Mouse (Mus musculus) left cerebral cortex, adult 8-10 months (tissue): ENCODE results near the gene Mcm5. TPM values are rescaled to one million over a fixed set of nuclear protein-coding genes. Genes with fewer than 3 reads are reported as not detected.
A peak's percentile ranks its signal among the peaks of the same experiment; 100 is the strongest.

ENCODE experiments used
- DNase-seq, 2 experiments: peaks; one replicate each; pipeline ENCODE4 v3.0.0; 2022; ENCODE audit warnings: low spot score in 2 of 2
- total RNA-seq, 4 experiments: library from RNA; stranded (reverse); gene quantifications; 2 replicates each; pipeline ENCODE4 v1.2.4; 2022

Gene Mcm5
- total RNA-seq, result 10 to 100 TPM in 1 of 4 experiments, 1 to 10 TPM in 3; 8.3 to 10.2 (median 8.9) TPM

DNA sequence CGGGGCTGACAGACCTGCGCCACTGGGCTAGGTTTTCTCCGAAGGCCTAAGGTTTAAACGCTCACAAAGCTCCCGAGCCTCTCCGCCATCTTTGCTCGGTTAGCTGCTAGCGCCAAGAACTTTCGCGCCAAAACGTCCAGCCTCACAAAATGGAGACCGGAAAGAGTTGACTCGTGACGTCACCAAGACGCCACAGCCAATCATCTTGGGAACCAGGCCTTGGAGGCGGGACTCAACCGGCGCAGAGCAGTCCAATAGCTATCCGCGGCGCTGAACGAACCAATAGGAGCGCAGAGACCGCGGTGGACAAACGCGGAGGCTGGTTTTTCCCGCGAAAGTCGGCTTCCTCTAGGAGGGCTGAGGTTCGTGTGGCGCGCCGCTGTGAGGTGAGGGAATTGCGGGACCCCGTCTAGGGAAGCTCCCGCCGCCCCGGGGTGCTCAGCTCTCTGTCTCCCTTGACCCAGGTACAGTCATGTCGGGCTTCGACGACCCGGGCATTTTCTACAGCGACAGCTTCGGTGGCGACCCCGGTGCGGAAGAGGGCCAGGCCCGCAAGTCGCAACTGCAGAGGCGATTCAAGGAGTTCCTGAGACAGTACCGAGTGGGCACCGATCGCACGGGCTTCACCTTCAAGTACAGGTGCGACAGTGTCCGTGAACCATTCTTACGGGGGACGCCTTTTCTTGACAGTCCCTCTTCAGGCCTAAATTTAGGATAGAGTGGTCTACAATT lies at the start of gene Mcm5:
Gene Mcm5, plus strand, starts transcription at position 334 of the 732 bp plus-strand sequence.
- peak; percentile 99 for DNase-seq

DNA sequence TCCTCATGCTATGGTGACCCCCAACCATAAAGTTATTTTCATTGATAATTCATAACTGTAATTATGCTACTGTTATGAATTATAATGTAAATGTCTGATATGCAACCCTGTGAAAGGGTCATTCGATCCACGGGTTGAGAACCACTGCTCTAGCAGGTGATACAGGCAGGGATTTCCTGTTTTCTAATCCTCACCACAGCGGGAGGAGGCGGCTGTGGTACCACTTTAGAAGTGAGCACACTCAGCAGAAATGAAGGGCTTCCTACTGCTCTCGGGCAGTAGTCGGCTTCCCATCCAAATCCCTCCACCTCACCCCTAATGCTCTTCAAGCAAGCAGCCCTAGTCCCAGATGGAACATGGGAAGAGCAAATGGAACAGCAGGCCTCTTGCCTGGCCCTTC lies 49.3 kb upstream of the Mcm5 start:
- no peak for DNase-seq

DNA sequence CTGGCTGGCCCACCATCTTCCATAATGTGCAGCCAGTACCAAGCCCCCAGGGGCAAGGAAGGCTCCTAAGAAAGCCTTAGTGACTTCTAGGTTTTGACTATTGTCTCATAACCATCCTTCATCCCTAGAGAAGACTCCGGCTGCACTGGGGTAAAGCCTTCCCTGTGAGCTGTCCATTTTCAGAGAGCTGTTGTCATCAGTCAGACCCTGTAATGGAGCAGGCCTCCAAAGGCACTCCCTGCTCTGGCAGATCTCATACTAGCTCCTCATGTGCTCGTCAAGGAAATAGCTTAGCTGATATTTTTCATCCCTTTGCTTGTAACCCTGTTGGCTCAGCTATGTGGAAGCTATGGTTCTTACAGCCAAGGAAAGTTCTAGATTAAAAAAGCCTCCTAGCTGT lies 48.6 kb upstream of the Mcm5 start:
- no peak for DNase-seq

DNA sequence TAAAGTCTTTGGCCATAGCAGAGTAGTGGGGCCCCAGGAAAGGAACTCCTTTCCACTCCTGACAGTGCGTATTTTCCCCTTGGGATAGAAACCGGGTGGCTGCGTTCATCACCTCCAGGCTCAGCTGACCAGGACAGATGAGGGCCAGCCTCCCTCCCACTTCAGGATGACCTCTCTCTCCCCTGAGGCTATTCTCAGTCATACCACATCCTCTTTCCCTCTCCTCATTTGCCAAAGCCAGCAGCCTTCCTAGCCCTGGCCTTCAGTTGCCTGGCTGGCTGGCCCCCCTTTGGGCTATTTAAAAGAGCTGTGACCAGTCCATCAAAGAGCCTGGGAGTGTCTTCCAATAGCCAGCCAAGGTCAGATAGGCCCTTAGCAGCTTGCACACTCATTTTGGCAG lies 46.1 kb upstream of the Mcm5 start:
- no peak for DNase-seq

DNA sequence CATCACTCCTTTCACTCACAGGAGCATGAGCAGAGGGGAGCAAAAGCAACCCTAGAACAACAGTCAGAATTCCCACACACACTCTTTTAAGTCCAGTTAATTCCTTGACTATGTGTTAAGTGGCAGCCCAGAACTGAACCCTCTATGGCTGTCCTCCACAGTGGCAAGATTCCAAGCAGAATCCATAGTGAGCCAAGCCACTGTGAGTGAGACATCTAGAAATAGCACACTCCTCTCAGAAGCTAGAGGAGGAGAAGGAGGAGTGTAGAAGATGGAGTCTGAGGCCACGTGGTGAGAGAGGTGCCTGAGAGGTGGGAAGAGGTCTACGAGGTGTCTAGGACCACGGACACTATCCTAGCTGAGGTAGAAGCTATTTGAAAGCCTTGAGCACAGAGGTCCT lies 44.6 kb upstream of the Mcm5 start:
- no peak for DNase-seq

DNA sequence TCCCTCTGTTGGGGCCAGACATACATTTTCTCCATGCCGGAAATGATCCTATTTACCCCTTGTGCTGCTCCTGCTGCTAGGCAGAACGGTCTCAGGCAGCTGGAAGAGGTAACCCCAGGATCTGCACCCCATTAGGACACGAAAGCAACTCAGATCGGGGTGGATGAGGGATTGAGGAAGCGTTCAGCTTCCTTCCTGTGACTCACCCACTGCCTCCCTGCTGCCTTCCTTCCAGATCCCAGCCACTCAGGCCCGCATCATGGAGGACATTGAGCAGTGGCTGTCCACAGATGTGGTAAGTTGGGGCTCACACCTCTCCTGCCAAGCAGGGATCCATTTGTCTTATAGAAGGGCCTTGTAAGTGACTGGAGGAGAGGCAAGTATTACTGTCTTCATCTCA lies 42.1 kb upstream of the Mcm5 start:
- no peak for DNase-seq

DNA sequence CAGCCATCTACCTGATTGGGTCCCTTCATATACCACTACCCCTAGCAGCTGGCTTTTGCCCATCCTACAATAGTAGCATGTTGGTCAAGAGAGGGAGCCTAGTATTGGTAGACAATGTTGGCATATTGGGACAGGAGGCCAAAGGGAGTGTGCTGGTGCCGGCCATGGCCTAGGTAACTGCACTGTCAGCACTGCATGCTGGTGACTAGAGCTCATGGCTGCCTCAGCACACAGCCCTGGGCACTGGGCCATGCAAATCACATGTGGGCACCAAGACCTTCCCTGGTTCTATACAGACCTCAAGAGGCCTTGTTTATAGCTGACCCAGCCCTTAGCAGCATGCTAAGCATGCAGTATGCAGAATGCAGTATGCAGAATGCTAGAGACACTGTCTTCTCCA lies 39.1 kb upstream of the Mcm5 start:
- no peak for DNase-seq

DNA sequence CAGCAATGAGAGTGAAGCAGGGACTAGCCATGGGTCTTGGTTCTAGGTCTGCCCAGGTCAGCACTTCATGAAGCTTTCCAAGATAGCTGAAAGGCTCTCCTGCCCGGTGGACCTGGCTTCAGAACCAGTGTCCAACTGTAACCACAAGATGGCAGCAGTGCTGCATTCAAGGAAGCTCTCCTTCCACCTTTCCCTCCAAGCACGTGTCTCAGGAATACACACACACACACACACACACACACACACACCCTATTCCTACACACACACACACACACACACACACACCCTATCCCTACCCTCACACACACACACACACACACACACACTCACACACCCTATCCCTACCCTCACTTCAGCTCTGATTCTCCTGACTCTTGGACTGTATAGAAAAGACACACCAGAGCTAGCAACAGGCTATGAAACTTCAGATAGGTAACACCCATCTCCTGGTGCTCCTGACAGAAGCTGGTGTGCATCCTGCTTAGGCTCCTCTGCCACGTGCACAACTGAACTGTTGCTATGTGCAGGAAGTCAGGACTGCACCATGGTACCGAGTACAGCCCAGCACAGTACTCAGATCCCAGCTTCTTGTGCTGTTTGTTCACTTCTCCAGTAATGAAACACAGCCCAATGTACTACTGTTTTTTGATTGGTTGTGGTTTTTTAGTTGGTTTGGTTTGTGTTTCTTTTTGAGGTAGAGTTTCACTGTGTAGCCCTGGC lies 37.6 kb upstream of the Mcm5 start:
- peak; percentile 55 to 62 for DNase-seq

DNA sequence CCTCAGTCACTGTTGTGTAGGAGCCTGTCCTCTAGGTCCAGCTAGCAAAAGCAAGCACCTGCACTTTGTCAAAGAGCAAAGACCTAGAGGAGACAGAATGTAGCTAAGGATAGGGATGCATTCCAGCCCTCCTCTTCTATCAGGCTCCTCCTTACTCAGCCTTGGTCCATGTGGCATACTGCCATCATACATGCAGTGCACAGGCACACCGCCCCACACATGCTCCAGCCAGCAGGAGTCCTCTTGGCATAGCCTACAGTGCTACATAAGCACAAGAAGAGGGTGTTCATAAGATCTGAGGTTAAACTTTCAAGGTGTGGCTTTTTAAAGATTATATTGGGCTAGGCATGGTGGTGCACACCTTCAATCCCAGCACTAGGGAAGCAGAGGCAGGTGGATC lies 34.5 kb upstream of the Mcm5 start:
- no peak for DNase-seq

DNA sequence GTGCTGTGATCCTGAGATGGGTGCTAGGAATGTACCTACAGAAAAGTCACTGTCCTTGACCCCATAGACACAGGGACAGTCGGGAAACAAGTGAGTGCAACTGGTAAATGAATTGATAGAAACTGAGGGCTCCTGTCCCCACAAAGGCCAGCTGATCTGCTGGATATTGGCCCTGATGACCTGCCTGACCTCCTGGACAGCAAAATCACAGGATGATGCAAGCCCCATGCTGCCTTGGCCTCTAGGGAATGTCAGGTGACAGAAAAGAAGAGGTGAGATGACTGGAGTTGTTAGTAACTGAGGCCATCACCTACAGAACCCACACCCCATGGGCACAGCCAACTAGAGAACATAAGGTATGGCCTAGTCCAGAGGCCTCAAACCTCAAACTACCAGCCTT lies 31.2 kb upstream of the Mcm5 start:
- DNase-seq, result no peak

DNA sequence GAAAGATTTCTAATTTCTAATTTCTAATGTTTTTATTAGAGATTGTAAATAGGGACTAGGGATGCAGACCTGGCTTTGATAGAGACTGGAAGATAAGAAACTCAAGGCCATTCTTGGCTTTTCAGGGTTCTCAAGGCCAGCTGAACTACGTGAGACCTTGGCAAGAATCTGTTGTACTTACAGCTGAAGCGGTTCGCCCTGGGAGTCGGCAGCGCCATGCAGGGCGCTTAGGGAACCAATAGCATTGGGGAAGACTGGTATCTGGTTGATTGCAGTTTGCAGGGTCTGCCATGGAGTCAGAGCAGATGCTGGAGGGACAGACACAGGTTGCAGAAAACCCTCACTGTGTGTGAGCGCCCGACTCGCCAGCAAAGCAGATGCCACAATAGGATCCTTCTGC lies 30.5 kb upstream of the Mcm5 start:
- DNase-seq, result no peak

DNA sequence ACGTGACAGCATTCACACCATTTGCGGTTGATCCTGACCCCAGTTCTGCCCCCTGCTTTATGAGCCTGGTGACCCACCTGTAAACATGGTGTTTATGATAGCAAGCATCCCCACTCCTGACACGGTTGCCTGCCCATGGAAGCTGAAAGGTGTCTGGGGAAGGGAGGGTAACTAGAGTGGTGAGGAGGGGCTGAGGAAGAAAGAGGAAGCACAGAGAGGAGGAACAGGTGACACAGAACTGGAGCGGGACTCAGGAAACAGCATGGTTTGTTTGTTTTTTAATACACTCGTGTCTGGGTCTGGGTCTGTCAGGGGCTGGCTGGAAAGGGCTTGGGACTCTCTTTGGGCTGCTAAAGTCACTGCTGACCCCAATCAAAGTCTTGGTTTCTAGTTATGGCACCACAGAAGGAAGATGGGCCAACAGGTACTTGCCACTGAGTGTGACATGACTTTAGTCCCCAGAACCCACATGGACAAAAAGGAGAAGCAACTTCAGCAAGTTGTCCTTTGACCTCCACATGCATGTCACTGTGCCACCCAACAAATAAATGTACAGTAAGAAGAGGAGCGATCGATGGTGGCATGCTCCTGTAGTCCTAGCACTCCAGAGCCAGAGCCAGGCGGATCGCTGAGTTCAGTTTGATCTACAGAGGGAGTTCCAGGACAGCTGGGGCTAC lies 27.9 kb upstream of the Mcm5 start:
- DNase-seq, result no peak

DNA sequence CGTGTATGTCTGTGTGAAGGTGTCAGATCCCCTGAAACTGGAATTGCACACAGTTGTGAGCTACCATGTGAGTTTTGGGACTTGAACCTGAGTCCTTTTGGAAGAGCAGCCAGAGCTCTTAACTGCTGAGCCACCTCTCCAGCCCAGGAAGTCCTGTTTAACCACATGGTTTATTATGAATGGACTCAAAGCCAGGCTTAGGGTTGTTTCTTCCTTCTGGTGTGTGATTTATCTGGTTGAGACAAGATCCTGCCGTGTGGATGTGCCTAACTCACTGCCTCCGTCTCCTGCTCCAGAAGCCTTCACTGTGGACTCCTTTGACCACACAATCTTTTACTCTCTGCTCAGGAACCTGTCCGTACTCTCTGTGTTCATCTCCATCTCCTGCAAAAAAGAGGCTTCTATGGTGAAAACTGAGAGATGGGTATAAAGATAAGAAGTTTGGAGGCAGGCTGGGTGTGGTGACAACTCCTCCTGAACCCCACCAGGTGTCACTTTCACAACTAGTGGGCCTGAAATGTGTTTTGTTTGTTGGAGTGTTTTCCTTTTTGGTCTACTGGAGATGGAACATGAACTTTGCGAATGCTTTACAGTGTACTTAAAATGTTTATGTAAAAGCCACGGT lies 27.1 kb upstream of the Mcm5 start:
- no peak for DNase-seq

DNA sequence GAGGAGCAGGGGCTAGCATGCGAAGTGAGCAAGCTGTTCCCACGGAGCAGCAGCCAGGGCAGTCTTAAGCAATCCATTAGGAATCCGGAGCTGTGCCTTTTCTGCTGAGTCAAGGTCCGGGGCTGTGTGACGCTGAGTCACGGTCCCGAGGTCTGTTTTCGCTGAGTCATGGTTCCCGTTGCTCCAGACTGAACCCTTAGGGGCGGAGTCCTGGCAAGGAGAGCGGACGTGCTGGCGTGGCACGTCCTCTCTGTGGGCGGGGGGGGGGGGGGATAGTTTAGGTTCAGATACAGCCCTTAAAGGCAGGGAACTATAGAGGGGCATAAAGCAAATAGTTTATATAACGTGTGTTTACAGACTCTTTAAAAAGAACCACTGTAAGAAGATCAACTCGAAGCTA lies 25.5 kb upstream of the Mcm5 start:
- DNase-seq, result peak; percentile 43 to 83

DNA sequence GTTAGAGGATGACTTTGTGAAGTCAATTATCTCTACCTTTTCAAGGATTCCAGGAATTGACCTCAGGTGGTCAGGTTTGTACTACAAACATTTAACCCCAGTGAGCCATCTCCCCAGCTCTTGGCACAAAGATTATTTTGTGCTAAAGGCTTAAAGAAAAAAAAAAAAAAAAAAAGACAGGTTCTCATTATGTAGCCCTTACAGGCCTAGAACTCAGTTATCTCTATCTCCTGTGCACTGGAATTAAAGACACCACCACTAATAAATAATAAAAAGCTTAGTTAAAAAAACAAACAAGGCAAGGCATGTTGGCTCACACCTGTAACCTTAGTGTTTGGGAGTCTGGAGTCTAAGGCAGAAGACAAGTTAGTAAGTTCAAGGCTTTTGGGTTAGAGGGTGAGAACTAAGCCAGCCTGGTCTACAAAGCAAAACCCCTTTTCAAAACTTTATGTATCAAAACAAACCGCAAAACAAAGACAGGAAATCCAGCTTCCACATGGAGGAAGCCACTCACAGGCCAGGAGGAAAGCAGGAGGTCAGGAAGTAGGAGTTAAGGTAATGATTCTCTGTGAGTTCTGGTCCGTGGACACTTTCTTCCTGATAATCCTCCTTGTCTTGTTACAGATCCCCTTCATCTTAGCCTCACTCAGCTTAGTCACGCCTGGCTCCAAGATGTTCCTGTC lies 24.8 kb upstream of the Mcm5 start:
- no peak for DNase-seq

DNA sequence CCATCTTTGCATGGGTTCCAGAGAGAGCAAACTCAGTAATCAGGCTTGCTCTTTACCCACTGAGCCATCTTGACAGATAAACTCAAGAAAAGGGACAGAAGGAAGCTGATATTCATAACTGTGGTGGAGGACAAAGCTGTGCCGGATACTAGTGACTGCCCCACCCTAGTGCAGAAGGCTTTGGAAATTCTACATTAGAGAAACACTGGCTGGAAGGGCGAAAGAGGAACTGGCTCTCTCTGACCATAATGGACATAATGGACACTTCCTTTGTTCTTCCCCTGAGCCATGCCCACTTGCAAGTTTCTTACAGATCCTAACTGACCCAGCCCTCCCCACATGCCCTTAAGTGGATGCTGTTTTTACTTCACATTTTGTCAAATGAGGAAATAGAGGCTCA lies 23.4 kb upstream of the Mcm5 start:
- no peak for DNase-seq

DNA sequence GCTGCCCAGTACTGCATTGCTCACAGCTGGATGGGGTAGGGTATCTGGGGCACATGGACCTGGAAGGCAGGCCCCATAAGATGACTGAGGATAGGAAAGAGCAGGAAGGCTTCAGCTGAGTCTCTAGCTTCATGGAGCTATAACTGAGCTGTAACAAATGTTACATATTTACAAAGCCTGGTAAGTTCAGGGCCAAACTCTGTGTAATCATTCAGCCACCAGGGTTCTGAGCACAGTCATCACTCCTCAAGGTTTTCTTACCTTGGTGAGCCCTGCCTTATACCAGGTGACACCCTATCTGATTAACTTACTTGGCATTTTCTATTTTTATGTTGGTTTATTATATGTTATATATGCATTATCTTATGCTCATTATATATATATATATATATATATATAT lies 22.2 kb upstream of the Mcm5 start:
- DNase-seq, result no peak

DNA sequence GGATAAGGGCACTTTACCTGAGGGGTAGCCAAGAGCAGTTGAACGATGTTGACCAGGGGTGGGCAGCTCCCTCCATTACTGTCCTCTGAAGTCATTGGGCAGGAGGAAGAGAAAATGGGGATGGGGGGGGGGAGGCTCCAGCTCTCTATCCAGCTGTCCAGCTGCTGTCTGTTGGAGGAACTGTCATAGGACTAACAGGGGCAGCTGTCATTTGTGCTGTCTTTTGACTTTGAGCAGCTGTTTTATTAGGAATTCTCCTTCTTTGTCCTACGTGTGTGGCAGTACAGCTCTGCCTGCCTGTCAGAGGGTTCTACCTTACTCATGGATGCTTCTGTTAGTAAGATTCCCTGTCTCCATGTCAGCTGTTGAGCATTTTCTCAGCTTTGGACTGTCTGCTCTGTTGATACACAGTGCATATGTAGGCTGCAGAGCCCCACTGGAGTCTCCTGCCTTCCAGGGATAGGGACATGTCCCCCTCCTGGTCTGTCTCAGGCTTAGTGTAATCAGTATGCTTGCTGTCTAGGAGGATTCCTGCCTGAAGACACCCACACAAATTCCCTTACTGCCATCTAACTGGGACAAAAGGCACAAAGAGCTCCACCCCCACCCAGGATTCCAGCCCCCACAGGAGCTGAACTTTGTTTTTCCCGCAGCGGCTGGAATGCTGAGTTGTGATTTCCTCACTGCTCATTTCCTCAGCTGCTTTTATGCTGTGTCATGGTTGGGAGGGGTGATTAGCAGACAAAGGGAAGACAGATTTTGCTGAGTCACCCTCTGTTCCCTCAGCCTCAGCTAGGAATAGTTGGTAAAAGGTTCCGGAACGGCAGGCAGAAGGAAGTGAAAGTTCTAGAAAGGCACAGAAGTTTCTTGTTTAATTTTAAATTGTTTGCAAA lies 20.1 kb upstream of the Mcm5 start:
- peak; percentile 46 to 73 for DNase-seq

DNA sequence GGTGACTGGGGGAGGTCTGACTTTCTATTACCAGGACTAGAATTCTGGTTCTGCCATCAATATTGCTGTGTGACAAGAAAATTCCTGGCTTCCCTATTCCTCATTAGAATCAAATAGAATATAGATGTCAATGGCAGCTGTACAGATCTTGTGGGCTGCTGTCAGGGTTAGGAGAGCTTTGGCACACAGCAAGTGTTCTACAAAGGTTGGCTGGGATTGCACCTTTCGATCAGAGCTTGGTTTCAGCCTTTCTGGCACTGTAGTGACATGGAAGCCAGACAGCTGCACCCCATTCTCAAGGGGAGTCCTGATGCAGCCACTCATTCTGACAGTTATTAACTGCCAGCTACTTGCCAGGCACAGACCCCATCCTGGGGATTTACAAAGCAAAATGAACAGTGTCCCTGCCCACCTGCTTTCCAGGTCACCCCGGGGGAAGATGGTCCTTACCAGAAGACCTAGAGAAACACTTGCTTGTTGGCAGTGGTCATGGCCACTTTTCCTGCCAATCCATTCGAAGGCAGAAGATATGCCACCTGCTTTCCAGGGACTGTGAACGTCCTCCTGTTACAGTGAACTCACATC lies 18.5 kb upstream of the Mcm5 start:
- DNase-seq, result no peak
